Mouse (Mus musculus): ENCODE data around the gene Nudt3.

DNA sequence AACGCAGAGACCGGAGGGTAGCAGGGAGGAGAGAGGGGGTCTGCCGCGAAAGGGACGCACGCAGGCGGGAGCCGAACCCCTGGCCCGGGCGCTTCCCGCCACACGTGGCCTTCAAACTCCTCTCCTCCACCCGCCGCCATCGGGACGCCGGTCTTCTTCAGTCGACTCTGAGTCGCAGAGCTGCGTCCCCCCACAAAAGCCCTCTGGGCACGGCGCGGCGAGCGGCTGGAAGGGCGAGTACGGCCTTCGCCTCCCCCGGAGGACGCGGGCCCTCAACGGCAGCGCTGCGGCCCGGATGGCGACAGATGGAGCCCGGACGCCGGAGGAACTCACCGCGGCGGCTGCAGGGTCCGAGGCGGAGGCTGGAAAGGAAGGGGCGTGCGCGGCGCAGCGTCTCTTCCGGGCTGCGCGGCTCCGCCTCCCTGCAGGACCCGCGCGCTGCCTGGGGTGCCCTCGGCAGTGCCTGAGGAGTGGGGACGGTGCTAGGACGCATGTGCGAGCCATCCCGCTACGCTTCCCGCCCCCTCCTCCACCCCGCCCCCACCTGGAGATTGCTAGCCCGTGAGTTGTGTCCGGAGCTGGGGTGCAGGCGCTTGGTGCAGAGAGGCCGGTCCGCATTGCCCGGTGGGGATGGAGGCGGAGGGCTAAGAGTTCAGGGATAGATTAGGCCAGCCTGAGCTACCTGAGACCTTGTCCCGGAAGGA lies 11.7 kb upstream of the Nudt3 start, which contains the start of gene RPS10-NUDT3:
- TF ChIP-seq CTCF (IDR thresholded peaks at IDR 0.05; ENCODE audit: low read depth, low read length) (no peak), POLR2AphosphoS5 (IDR thresholded peaks at IDR 0.05; ENCODE audit: insufficient replicate concordance, low read depth, low read length) (no peak), TAL1 (conservative IDR thresholded peaks at IDR 0.05; ENCODE audit: low read depth, low read length) (no peak)

Data from G1E (cell line).